Mouse (Mus musculus) retina, embryonic 14.5 days (tissue): ENCODE data around the gene Sec22a.
A peak's percentile ranks its signal among the peaks of the same experiment; 100 is the strongest.

Experiments
- DNase-seq: peaks from one replicate; pipeline ENCODE4 v3.0.0-alpha.2; 2015; ENCODE audit warnings: low spot score

Gene Sec22a

GRCm38 (mm10) chr16:35363150-35364062, at the start of gene Sec22a:
Gene Sec22a, minus strand, starts transcription at chr16:35363918.
- peak; percentile 97 for DNase-seq

GRCm38 (mm10) chr16:35406706-35407105, 43.0 kb upstream of the Sec22a start:
- DNase-seq: no peak

GRCm38 (mm10) chr16:35406166-35406565, 42.4 kb upstream of the Sec22a start:
- DNase-seq: no peak

GRCm38 (mm10) chr16:35405348-35406080, 41.8 kb upstream of the Sec22a start:
- DNase-seq: no peak

- peak; percentile 18 for DNase-seq
Observed at GRCm38 (mm10) chr16:35404864-35405263, 41.1 kb upstream of the Sec22a start.

GRCm38 (mm10) chr16:35403891-35404290, 40.2 kb upstream of the Sec22a start:
- DNase-seq: no peak

- no peak for DNase-seq
Observed at GRCm38 (mm10) chr16:35403356-35403755, 39.6 kb upstream of the Sec22a start.

- DNase-seq: no peak
Observed at GRCm38 (mm10) chr16:35392813-35393212, 29.1 kb upstream of the Sec22a start.

GRCm38 (mm10) chr16:35385654-35386053, 21.9 kb upstream of the Sec22a start:
- DNase-seq: no peak

- no peak for DNase-seq
Observed at GRCm38 (mm10) chr16:35380048-35380447, 16.3 kb upstream of the Sec22a start.

- no peak for DNase-seq
Observed at GRCm38 (mm10) chr16:35379344-35379743, 15.6 kb upstream of the Sec22a start.

GRCm38 (mm10) chr16:35364063-35364428, 328 bp upstream of the Sec22a start:
- no peak for DNase-seq

GRCm38 (mm10) chr16:35362221-35362620, 1.5 kb downstream of the Sec22a start:
- DNase-seq: no peak

- peak; percentile 80 for DNase-seq
Observed at GRCm38 (mm10) chr16:35360593-35360992, 3.1 kb downstream of the Sec22a start.

GRCm38 (mm10) chr16:35357449-35357848, 6.3 kb downstream of the Sec22a start:
- DNase-seq: no peak

GRCm38 (mm10) chr16:35330451-35330850, 33.3 kb downstream of the Sec22a start:
- DNase-seq: peak; percentile 86

- DNase-seq: no peak
Observed at GRCm38 (mm10) chr16:35319773-35320172, 43.9 kb downstream of the Sec22a start.

- DNase-seq: peak; percentile 83
Observed at GRCm38 (mm10) chr16:35319335-35319734, 44.4 kb downstream of the Sec22a start.

- no peak for DNase-seq
Observed at GRCm38 (mm10) chr16:35318397-35318796, 45.3 kb downstream of the Sec22a start.

- no peak for DNase-seq
Observed at GRCm38 (mm10) chr16:35317460-35317859, 46.3 kb downstream of the Sec22a start.

GRCm38 (mm10) chr16:35316856-35317264, 46.9 kb downstream of the Sec22a start:
- no peak for DNase-seq

- no peak for DNase-seq
Observed at GRCm38 (mm10) chr16:35315496-35315895, 48.2 kb downstream of the Sec22a start.

GRCm38 (mm10) chr16:35311586-35311985, 52.1 kb downstream of the Sec22a start:
- DNase-seq: no peak
